Mouse (Mus musculus) gastrocnemius, postnatal 25 days (tissue): ENCODE measurements around the gene Lman1l. TPM values are rescaled to one million over a fixed set of nuclear protein-coding genes. Genes with fewer than 3 reads are reported as not detected.
A peak's percentile ranks its signal among the peaks of the same experiment; 100 is the strongest.

Source experiments
- DNase-seq: peaks from one replicate; pipeline ENCODE4 v3.0.0; 2022
- total RNA-seq, 2 experiments: library from RNA; stranded (reverse); gene quantifications; 1 replicate in 1 of 2; 2 replicates in 1 of 2; pipeline ENCODE4 v1.2.3; 2021

Lman1l gene
- total RNA-seq, 2 experiments from 2014 or later = not detected

- no peak for DNase-seq
Observed at GRCm38 (mm10) chr9:57577144-57577849, 43.3 kb downstream of the Lman1l start.

- no peak for DNase-seq
Observed at GRCm38 (mm10) chr9:57575577-57575976, 45.0 kb downstream of the Lman1l start.

GRCm38 (mm10) chr9:57574397-57574796 lies 46.2 kb downstream of the Lman1l start:
- no peak for DNase-seq

DNA sequence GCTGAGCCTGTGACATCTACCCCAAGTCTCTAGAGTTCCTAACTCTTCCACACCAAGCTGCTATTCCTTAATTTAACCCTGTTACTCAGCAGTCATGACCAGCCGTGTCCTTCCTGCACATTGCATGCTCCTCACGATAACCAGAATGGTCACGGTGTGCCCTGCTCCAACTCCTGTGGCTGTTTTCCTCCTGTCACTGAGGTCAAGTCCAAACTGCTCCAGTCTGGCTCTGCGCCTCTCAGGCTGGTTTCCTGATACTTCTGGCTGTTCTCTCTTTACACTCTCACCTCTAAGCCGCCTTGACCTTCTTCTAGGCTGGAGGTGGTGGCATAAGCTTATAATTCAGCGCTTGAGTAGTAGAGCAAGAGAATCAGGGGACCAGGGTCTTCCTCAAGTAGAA lies 52.1 kb downstream of the Lman1l start:
- peak; percentile 72 for DNase-seq

GRCm38 (mm10) chr9:57566846-57567245 lies 53.7 kb downstream of the Lman1l start:
- DNase-seq = no peak

GRCm38 (mm10) chr9:57565741-57566221 lies 54.8 kb downstream of the Lman1l start:
- DNase-seq = peak; percentile 54

DNA sequence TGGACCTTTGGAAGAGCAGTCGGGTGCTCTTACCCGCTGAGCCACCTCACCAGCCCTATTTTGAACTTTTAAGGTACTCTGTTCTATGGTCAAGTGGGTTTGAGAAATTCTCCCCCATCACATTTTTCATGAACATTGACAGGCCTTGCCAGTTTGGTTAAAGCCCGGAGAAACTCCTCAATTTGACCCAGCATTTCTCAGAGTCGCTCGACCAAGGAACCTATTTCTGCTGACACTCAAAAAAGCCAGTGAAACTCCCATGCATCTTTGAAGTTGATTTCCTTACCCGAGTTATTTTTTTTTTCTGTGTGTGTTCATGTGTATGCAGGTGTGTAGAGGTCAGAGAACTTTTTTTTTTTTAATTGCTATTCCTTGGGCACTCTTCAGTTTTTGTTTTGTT lies 56.0 kb downstream of the Lman1l start:
- no peak for DNase-seq

- DNase-seq = peak; percentile 77
Observed at GRCm38 (mm10) chr9:57562896-57563372, 57.6 kb downstream of the Lman1l start.

GRCm38 (mm10) chr9:57561711-57562099 lies 58.9 kb downstream of the Lman1l start:
- DNase-seq = no peak

DNA sequence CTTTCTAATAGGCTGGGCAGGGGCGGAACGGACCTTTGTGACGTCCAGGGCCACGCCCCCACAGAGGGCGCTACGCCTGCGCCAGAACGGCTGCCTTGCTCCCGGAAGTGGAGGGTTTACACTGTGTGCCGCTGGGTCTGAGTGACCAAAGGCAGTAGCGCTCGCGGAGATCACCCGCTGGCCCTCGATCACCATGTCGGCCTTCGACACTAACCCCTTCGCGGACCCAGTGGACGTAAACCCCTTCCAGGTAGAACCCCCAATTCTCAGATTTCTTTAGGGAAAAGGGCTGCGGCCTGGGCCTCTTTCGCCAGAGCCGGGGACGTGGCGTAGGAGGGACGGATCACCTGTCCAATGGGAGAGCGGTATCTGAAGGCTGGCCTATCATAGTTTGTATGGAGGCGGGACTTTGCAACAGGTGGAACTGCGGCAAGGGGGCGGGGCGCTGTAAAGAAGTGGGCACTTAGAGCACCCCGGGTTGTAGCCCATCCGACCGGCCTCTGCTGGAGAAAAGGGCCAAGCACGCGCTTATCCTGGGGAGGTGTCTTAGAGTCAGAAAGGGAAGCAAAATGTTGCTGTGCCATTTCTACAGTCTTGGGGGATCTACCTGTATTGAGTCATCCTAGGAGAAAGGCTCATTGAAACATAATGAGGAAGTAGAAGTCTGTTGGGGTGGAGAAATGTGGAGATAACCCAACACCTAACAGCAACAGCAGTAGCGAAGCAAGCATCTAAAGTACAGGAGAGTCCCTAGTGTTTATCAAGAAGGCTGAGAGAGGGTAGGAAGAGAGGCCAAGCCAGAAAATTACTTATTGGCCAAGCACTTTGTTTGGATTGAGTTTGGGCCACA lies 59.5 kb downstream of the Lman1l start, which contains the start of gene Scamp2:
TSS of gene Scamp2 (plus strand) at position 83 of the 850 bp plus-strand sequence.
- DNase-seq = peak; percentile 92

GRCm38 (mm10) chr9:57560263-57560662 lies 60.3 kb downstream of the Lman1l start:
- DNase-seq = no peak

DNA sequence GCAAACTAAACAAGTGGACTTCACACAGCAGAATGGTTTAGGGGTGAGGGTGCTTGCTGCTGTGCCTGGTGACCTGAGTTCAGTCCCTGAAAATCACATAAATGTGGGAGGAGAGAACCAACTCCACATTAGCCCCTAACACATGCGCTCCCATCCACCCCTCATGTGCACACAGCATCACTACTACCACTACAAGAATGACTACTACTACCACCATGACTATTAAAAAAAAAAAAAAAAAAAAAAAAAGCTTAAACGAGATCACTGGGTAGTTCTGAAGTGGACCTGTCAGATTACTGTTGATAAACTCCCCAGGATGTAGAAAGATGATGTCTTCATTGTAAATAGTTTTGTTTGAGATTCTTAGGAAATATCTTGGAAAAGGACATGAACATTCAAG lies 61.0 kb downstream of the Lman1l start:
- DNase-seq = no peak

DNA sequence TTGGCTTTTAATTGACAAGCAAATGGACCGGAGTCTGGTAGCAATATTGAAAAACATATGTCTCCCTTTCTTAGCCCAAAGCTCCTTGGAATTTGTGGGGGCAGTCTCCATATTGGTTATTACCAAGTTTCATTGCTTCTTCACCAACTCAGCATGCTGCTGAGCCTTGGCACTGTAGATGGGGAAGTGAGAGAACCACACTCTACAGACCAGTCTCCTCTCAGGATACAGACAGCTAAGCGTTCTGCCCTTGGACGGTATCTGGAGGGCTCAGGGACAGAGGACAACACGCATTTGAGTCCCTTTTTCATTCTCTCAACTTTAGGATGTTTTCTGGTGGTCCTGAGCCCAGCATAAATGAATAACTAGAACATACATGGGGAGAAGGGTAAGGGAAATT lies 61.9 kb downstream of the Lman1l start:
- DNase-seq = no peak

- DNase-seq = no peak
Observed at GRCm38 (mm10) chr9:57557215-57557614, 63.4 kb downstream of the Lman1l start.

Other genes with a start within 250 kb of the Lman1l start
- gene Ppcdc, start 180.7 kb downstream of the Lman1l start, total RNA-seq = 1 to 10 TPM; 5.7 to 8.1 TPM
- 1 to 10 TPM; 1.4 to 2.4 TPM for gene Scamp5, start 152.7 kb downstream of the Lman1l start, total RNA-seq
- gene Rpp25, start 116.7 kb downstream of the Lman1l start, total RNA-seq = not detected
- 1,000 to 10,000 TPM; 1,447 to 1,511 TPM for gene Cox5a, start 99.5 kb downstream of the Lman1l start, total RNA-seq
- gene Fam219b, start 83.2 kb downstream of the Lman1l start, total RNA-seq = 1 to 10 TPM; 3.3 to 5.6 TPM
- gene Mpi, start 68.0 kb downstream of the Lman1l start, total RNA-seq = 10 to 100 TPM; 75.1 to 87.6 TPM
- 10 to 100 TPM; 31.3 to 36.9 TPM for gene Scamp2, start 59.8 kb downstream of the Lman1l start, total RNA-seq
- 1 to 10 TPM; 3.8 to 4.0 TPM for gene Ulk3, start 31.3 kb downstream of the Lman1l start, total RNA-seq
- not detected for gene Cplx3, start 14.5 kb downstream of the Lman1l start, total RNA-seq
- gene Csk, start 32.9 kb upstream of the Lman1l start, total RNA-seq = 10 to 100 TPM in 1 of 2 experiments, 1 to 10 TPM in 1; 8.4 to 13.0 TPM
- gene Cyp1a2, start 62.9 kb upstream of the Lman1l start, total RNA-seq = not detected
- under 1 TPM; 0.21 to 0.31 TPM for gene Cyp1a1, start 67.2 kb upstream of the Lman1l start, total RNA-seq
- gene Edc3, start 87.8 kb upstream of the Lman1l start, total RNA-seq = 1 to 10 TPM; 4.9 to 6.0 TPM
- 10 to 100 TPM; 28.7 to 31.3 TPM for gene Clk3, start 145.1 kb upstream of the Lman1l start, total RNA-seq
- gene Arid3b, start 216.0 kb upstream of the Lman1l start, total RNA-seq = 1 to 10 TPM; 2.1 to 2.8 TPM